Mouse (Mus musculus) ES-E14 (cell line): ENCODE measurements around the gene Gli3. TPM values are rescaled to one million over a fixed set of nuclear protein-coding genes. Genes with fewer than 3 reads are reported as not detected.
A peak's percentile ranks its signal among the peaks of the same experiment; 100 is the strongest.

ENCODE experiments used
- DNase-seq: peaks from one replicate; pipeline ENCODE4 v3.0.0-alpha.2; 2013; ENCODE audit warnings: low read depth, low spot score
- H3K27ac ChIP-seq: 2 replicates; pipeline ENCODE4 v1.5.1; 2012; ENCODE audit warnings: low read depth, mild to moderate bottlenecking, low read length, moderate library complexity, mixed read lengths; ENCODE audit not compliant: poor library complexity, insufficient read depth, severe bottlenecking
- H3K36me3 ChIP-seq: 2 replicates; pipeline ENCODE4 v1.6.1; 2012; ENCODE audit warnings: mild to moderate bottlenecking, low read length, moderate library complexity, mixed read lengths; ENCODE audit not compliant: control insufficient read depth, poor library complexity, insufficient read depth, severe bottlenecking
- H3K4me1 ChIP-seq, 2 experiments: fragments of 150-350 bp in 1 of 2; sonication (generic) in 1 of 2; 2 replicates each; pipeline ENCODE4 v1.6.1; 2012; ENCODE audit warnings: low read length in 2 of 2, mild to moderate bottlenecking in 1 of 2, mixed read lengths in 1 of 2; ENCODE audit not compliant: control insufficient read depth in 2 of 2, insufficient read depth in 2 of 2, poor library complexity in 1 of 2
- H3K4me3 ChIP-seq, 2 experiments: fragments of 150-350 bp in 1 of 2; sonication (generic) in 1 of 2; 2 replicates each; pipeline ENCODE4 v1.5.1; 2012; ENCODE audit warnings: low read length in 2 of 2, low read depth in 1 of 2, mild to moderate bottlenecking in 1 of 2, mixed read lengths in 1 of 2; ENCODE audit not compliant: insufficient read depth in 1 of 2, poor library complexity in 1 of 2, severe bottlenecking in 1 of 2
- H3K9ac ChIP-seq: 2 replicates; pipeline ENCODE4 v1.6.1; 2012; ENCODE audit warnings: low read depth, mild to moderate bottlenecking, low read length, mixed read lengths; ENCODE audit not compliant: poor library complexity, insufficient read depth, severe bottlenecking
- H3K9me3 ChIP-seq: fragments of 150-350 bp; sonication (generic); 2 replicates; pipeline ENCODE4 v1.6.1; 2012; ENCODE audit warnings: low read depth, mild to moderate bottlenecking, low read length; ENCODE audit not compliant: control insufficient read depth, insufficient read depth
- CHD2 ChIP-seq: IDR thresholded peaks from 2 replicates; pipeline ENCODE4 v1.6.1; 2014; ENCODE audit warnings: mild to moderate bottlenecking, low read depth, low read length, inconsistent platforms
- HCFC1 ChIP-seq: IDR thresholded peaks from 2 replicates; pipeline ENCODE4 v1.6.1; 2012; ENCODE audit warnings: low read length, inconsistent platforms, borderline replicate concordance; ENCODE audit not compliant: insufficient read depth
- MAFK ChIP-seq: IDR thresholded peaks from 2 replicates; pipeline ENCODE4 v1.6.1; 2014; ENCODE audit warnings: mild to moderate bottlenecking, low read depth, low read length, inconsistent platforms; ENCODE audit not compliant: insufficient read depth
- ZC3H11A ChIP-seq: IDR thresholded peaks from 2 replicates; pipeline ENCODE4 v1.6.1; 2012; ENCODE audit warnings: low read depth, mild to moderate bottlenecking, inconsistent platforms, low read length, borderline replicate concordance
- ZNF384 ChIP-seq: IDR thresholded peaks from 2 replicates; pipeline ENCODE4 v1.6.1; 2012; ENCODE audit warnings: low read depth, low read length, inconsistent platforms
- in situ Hi-C, 2 experiments: fragments of 600-800 bp; cut with MboI; formaldehyde crosslinking; loops; one replicate each; pipeline ENCODE4 v1.15.1; 2025; ENCODE audit warnings: low sequenced_read_pairs in 2 of 2, inconsistent platforms in 1 of 2; ENCODE audit not compliant: unreplicated experiment in 2 of 2
- total RNA-seq: library from RNA; depleted of rRNA; stranded (reverse); fragments of 300-350 nt; gene quantifications from 2 replicates; pipeline ENCODE4 v1.2.3, GENCODE M21; 2012

Gene Gli3
- total RNA-seq, 1 experiment, result 9.3 TPM

- Histone ChIP-seq H3K27ac (no peak overlapping the region), H3K36me3 (peaks cover 3% of the 10 kb centered on the region; the same call in 1 of the 2 replicates), H3K9ac (no peak overlapping the region), H3K9me3 (no peaks in the 10 kb centered on the region), H3K4me1 (peaks cover 0 to 3% of the 10 kb centered on the region in 2 experiments; a peak in 1 of 4 replicates), H3K4me3 (no peak overlapping the region)
- TF ChIP-seq CHD2 (no peak), ZNF384 (no peak), ZC3H11A (no peak), MAFK (no peak), HCFC1 (no peak)
- no peak for DNase-seq
- in situ Hi-C loops, result no loop called here
Observed at GRCm38 (mm10) chr13:15550027-15550602, 87.1 kb downstream of the Gli3 start.

GRCm38 (mm10) chr13:15550731-15551130, 87.7 kb downstream of the Gli3 start:
- H3K9me3 ChIP-seq, result no peaks in the 10 kb centered on the region
- no peak overlapping the region for H3K9ac ChIP-seq
- TF ChIP-seq MAFK, result no peak
- no peak for TF ChIP-seq ZC3H11A
- TF ChIP-seq ZNF384, result peak; percentile 56; the same call in 1 of the 2 replicates
- no peak for TF ChIP-seq HCFC1
- TF ChIP-seq CHD2, result no peak
- in situ Hi-C loops, result no loop called here
- no peak for DNase-seq
- no peaks in the 10 kb centered on the region; a peak in 1 of 4 replicates for H3K4me1 ChIP-seq
- H3K27ac ChIP-seq, result no peak overlapping the region
- H3K36me3 ChIP-seq, result peaks cover 3% of the 10 kb centered on the region; the same call in 1 of the 2 replicates
- no peak overlapping the region for H3K4me3 ChIP-seq

- Histone ChIP-seq H3K27ac (no peak overlapping the region), H3K9ac (no peak overlapping the region), H3K36me3 (peaks cover 3% of the 10 kb centered on the region; the same call in 1 of the 2 replicates), H3K9me3 (no peaks in the 10 kb centered on the region), H3K4me3 (no peak overlapping the region), H3K4me1 (peaks cover 0 to 2% of the 10 kb centered on the region in 2 experiments; a peak in 1 of 4 replicates)
- DNase-seq, result no peak
- TF ChIP-seq ZNF384 (no peak), CHD2 (no peak), ZC3H11A (no peak)
- in situ Hi-C loops, result no loop called here
Observed at GRCm38 (mm10) chr13:15552009-15552408, 89.0 kb downstream of the Gli3 start.

GRCm38 (mm10) chr13:15556646-15557098, 93.6 kb downstream of the Gli3 start:
- no peak overlapping the region for H3K9ac ChIP-seq
- H3K4me3 ChIP-seq, result no peak overlapping the region
- in situ Hi-C loops, result no loop called here
- TF ChIP-seq HCFC1 (no peak), ZNF384 (no peak), CHD2 (no peak), MAFK (no peak), ZC3H11A (no peak)
- no peak for DNase-seq
- H3K36me3 ChIP-seq, result no peaks in the 10 kb centered on the region
- H3K4me1 ChIP-seq, result peaks cover 0 to 2% of the 10 kb centered on the region in 2 experiments; a peak in 1 of 4 replicates
- no peaks in the 10 kb centered on the region for H3K9me3 ChIP-seq
- H3K27ac ChIP-seq, result no peak overlapping the region

- H3K27ac ChIP-seq, result no peak overlapping the region
- peaks cover 0 to 2% of the 10 kb centered on the region in 2 experiments; a peak in 1 of 4 replicates for H3K4me1 ChIP-seq
- in situ Hi-C loops, result no loop called here
- TF ChIP-seq ZNF384 (no peak), HCFC1 (no peak), CHD2 (no peak), ZC3H11A (no peak), MAFK (no peak)
- no peak for DNase-seq
- no peak overlapping the region for H3K9ac ChIP-seq
- no peak overlapping the region for H3K4me3 ChIP-seq
- H3K36me3 ChIP-seq, result no peaks in the 10 kb centered on the region
- H3K9me3 ChIP-seq, result no peaks in the 10 kb centered on the region
Observed at GRCm38 (mm10) chr13:15561441-15561840, 98.4 kb downstream of the Gli3 start.
